Mouse (Mus musculus) olfactory bulb, adult 2 months (tissue): ENCODE measurements around the gene Ogfrl1.

ENCODE experiments used
- CTCF ChIP-seq: fragments of 200-500 bp; IDR thresholded peaks from 2 replicates; pipeline ENCODE4 v1.5.1; 2012; ENCODE audit warnings: low read depth, mild to moderate bottlenecking, low read length, moderate library complexity; ENCODE audit not compliant: insufficient read depth
- POLR2A ChIP-seq: fragments of 200-500 bp; IDR thresholded peaks from 2 replicates; pipeline ENCODE4 v1.6.1; 2012; ENCODE audit warnings: mild to moderate bottlenecking, low read depth, low read length, moderate library complexity; ENCODE audit not compliant: insufficient read depth

DNA sequence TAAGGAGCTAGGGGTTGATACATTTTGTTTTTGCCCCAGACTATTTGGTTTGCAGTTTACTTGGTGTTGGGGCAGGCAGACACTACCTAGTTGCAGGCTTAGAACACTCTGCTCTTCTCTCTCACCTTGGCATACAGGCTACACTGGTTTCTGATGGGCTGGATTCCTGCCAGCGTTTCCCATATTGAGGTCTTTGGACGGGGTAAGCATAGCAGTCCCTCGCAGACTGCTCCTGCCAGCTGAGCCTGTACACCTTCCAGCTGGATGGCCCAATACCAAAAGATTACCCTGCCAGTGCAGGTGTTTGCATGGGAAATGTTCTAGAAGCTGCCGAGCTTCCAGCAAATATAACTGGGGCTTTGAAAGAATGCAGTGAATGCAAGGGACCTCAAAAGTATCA, 45.8 kb downstream of the Ogfrl1 start:
- TF ChIP-seq CTCF, result no peak
- TF ChIP-seq POLR2A, result no peak
